Mouse (Mus musculus) midbrain, postnatal 0 days (tissue): ENCODE data around the gene Mtmr10. TPM values are rescaled to one million over a fixed set of nuclear protein-coding genes. Genes with fewer than 3 reads are reported as not detected.

Source experiments
- ATAC-seq: fragments of 200-750 bp; cut with Nextera tagmentation; 2 replicates; pipeline ENCODE4 v1.8.0; 2017; ENCODE audit warnings: moderate number of reproducible peaks, mild to moderate bottlenecking, moderate TSS enrichment, moderate library complexity; ENCODE audit not compliant: low FRiP score
- DNase-seq: peaks from one replicate; pipeline ENCODE4 v3.0.0-alpha.2; 2015; ENCODE audit warnings: low spot score
- H3K27ac ChIP-seq: fragments of 300-500 bp; sonication (generic); 2 replicates; pipeline ENCODE4 v1.5.1; 2014; ENCODE audit warnings: low read depth, mild to moderate bottlenecking, low read length, mixed read lengths
- H3K27me3 ChIP-seq: fragments of 300-500 bp; sonication (generic); 2 replicates; pipeline ENCODE4 v1.6.1; 2014; ENCODE audit warnings: low read length, control low read depth, mixed read lengths; ENCODE audit not compliant: insufficient read depth
- H3K36me3 ChIP-seq: fragments of 300-500 bp; sonication (generic); 2 replicates; pipeline ENCODE4 v1.6.1; 2014; ENCODE audit warnings: low read length, control low read depth, mixed read lengths; ENCODE audit not compliant: insufficient read depth
- H3K4me1 ChIP-seq: fragments of 300-500 bp; sonication (generic); 2 replicates; pipeline ENCODE4 v1.6.1; 2014; ENCODE audit warnings: mild to moderate bottlenecking, control low read depth, antibody characterized with exemption, low read length, mixed read lengths; ENCODE audit not compliant: insufficient read depth
- H3K4me2 ChIP-seq: fragments of 300-500 bp; sonication (generic); 2 replicates; pipeline ENCODE4 v1.6.1; 2014; ENCODE audit warnings: low read depth, mild to moderate bottlenecking, low read length, mixed read lengths; ENCODE audit not compliant: poor library complexity, severe bottlenecking
- H3K4me3 ChIP-seq: fragments of 300-500 bp; sonication (generic); 2 replicates; pipeline ENCODE4 v1.5.1; 2014; ENCODE audit warnings: low read depth, mild to moderate bottlenecking, low read length, moderate library complexity
- H3K9ac ChIP-seq: fragments of 300-500 bp; sonication (generic); replicated peaks from 2 replicates; pipeline ENCODE4 v1.6.1; 2014; ENCODE audit warnings: mild to moderate bottlenecking, low read length, moderate library complexity, mixed read lengths; ENCODE audit not compliant: poor library complexity, severe bottlenecking
- H3K9me3 ChIP-seq: fragments of 300-500 bp; sonication (generic); 2 replicates; pipeline ENCODE4 v1.6.1; 2016; ENCODE audit warnings: low read length, control low read depth
- CTCF ChIP-seq: IDR thresholded peaks from 2 replicates; pipeline ENCODE4 v1.5.1; 2016; ENCODE audit warnings: antibody characterized with exemption, mild to moderate bottlenecking
- WGBS: fragments of 180-500 bp; shearing (Covaris S2); extraction: QIAGEN DNeasy Blood & Tissue Kit; methylation state at CpG from one replicate; pipeline ENCODE4 v1.1.7; 2014; 5-methylcytosine and 5-hydroxymethylcytosine counted together
- polyA plus RNA-seq: library from polyadenylated mRNA; unstranded; fragments of >200 nt; fragmentation: Nextera tagmentation; extraction: Ambion mirVana; gene quantifications from 2 replicates; pipeline ENCODE4 v1.2.1, GENCODE M21; 2015
- total RNA-seq: library from RNA; depleted of rRNA; stranded (reverse); fragments of >200 nt; gene quantifications from 2 replicates; pipeline ENCODE4 v1.2.3, GENCODE M21; 2014

The Mtmr10 gene
- total and polyA plus RNA-seq, 2 experiments from 2014 or later = 7.1 to 10.2 TPM

GRCm38 (mm10) chr7:64310241-64310640 is 22.8 kb downstream of the Mtmr10 start:
- no peak overlapping the region for H3K4me3 ChIP-seq
- no peak overlapping the region for H3K9ac ChIP-seq
- WGBS = 87% methylated on average over 7 of the region's 7 CpGs
- no peaks in the 10 kb centered on the region for H3K27me3 ChIP-seq
- H3K36me3 ChIP-seq = peaks cover 13% of the 10 kb centered on the region
- TF ChIP-seq CTCF = no peak
- peak; percentile 21 for DNase-seq
- H3K4me2 ChIP-seq = no peak overlapping the region
- H3K27ac ChIP-seq = no peak overlapping the region; the same call in 1 of the 2 replicates
- H3K4me1 ChIP-seq = no peaks in the 10 kb centered on the region
- no peak for ATAC-seq
- H3K9me3 ChIP-seq = no peaks in the 10 kb centered on the region

- H3K4me3 ChIP-seq = no peak overlapping the region
- H3K27me3 ChIP-seq = no peaks in the 10 kb centered on the region
- no peak overlapping the region for H3K4me2 ChIP-seq
- H3K9ac ChIP-seq = no peak overlapping the region
- DNase-seq (peak; percentile 35), ATAC-seq (no peak)
- WGBS = 82% methylated on average over 2 of the region's 2 CpGs
- no peaks in the 10 kb centered on the region for H3K9me3 ChIP-seq
- no peaks in the 10 kb centered on the region for H3K4me1 ChIP-seq
- no peak overlapping the region for H3K27ac ChIP-seq
- H3K36me3 ChIP-seq = peaks cover 13% of the 10 kb centered on the region
- TF ChIP-seq CTCF = no peak
Observed at GRCm38 (mm10) chr7:64310756-64311155, 23.3 kb downstream of the Mtmr10 start.

GRCm38 (mm10) chr7:64312811-64313210 is 25.4 kb downstream of the Mtmr10 start:
- no peaks in the 10 kb centered on the region for H3K9me3 ChIP-seq
- no peak for ATAC-seq
- no peaks in the 10 kb centered on the region for H3K27me3 ChIP-seq
- no peak overlapping the region for H3K4me2 ChIP-seq
- no peak for TF ChIP-seq CTCF
- no peak overlapping the region for H3K9ac ChIP-seq
- WGBS = 95% methylated on average over 7 of the region's 7 CpGs
- H3K36me3 ChIP-seq = peaks cover 20% of the 10 kb centered on the region; the same call in 1 of the 2 replicates
- no peak overlapping the region for H3K27ac ChIP-seq
- no peak for DNase-seq
- no peaks in the 10 kb centered on the region for H3K4me1 ChIP-seq
- H3K4me3 ChIP-seq = no peak overlapping the region

GRCm38 (mm10) chr7:64321125-64321524 is 33.7 kb downstream of the Mtmr10 start:
- Histone ChIP-seq H3K4me3 (no peak overlapping the region), H3K4me2 (no peak overlapping the region), H3K9me3 (no peaks in the 10 kb centered on the region), H3K9ac (no peak overlapping the region), H3K4me1 (no peaks in the 10 kb centered on the region), H3K27me3 (no peaks in the 10 kb centered on the region), H3K36me3 (peaks cover 35% of the 10 kb centered on the region; the same call in 1 of the 2 replicates), H3K27ac (no peak overlapping the region)
- ATAC-seq (no peak), DNase-seq (no peak)
- 73% methylated on average over 5 of the region's 5 CpGs for WGBS
- TF ChIP-seq CTCF = no peak

GRCm38 (mm10) chr7:64321658-64322057 is 34.2 kb downstream of the Mtmr10 start:
- Histone ChIP-seq H3K9ac (no peak overlapping the region), H3K4me2 (no peak overlapping the region), H3K9me3 (no peaks in the 10 kb centered on the region), H3K27me3 (no peaks in the 10 kb centered on the region), H3K36me3 (peaks cover 34% of the 10 kb centered on the region; the same call in 1 of the 2 replicates), H3K4me3 (no peak overlapping the region), H3K4me1 (no peaks in the 10 kb centered on the region), H3K27ac (no peak overlapping the region)
- WGBS = 63% methylated on average over 4 of the region's 4 CpGs
- no peak for ATAC-seq
- no peak for TF ChIP-seq CTCF
- peak; percentile 26 for DNase-seq

GRCm38 (mm10) chr7:64326892-64327291 is 39.4 kb downstream of the Mtmr10 start:
- Histone ChIP-seq H3K27ac (no peak overlapping the region), H3K27me3 (no peaks in the 10 kb centered on the region), H3K4me1 (no peaks in the 10 kb centered on the region), H3K9ac (no peak overlapping the region), H3K9me3 (no peaks in the 10 kb centered on the region), H3K36me3 (peaks cover 10% of the 10 kb centered on the region), H3K4me3 (no peak overlapping the region), H3K4me2 (no peak overlapping the region)
- TF ChIP-seq CTCF = peak; percentile 81
- no peak; the same call in 1 of the 2 replicates for ATAC-seq
- WGBS = 28% methylated on average over 1 of the region's 1 CpGs
- peak; percentile 66 for DNase-seq
